Mouse (Mus musculus): ENCODE measurements around the gene Olfr1416.

The Olfr1416 gene

GRCm38 (mm10) chr1:92432098-92432497 is 52.8 kb downstream of the Olfr1416 start:
- DNase-seq (ENCODE audit: low read depth) = no peak

DNA sequence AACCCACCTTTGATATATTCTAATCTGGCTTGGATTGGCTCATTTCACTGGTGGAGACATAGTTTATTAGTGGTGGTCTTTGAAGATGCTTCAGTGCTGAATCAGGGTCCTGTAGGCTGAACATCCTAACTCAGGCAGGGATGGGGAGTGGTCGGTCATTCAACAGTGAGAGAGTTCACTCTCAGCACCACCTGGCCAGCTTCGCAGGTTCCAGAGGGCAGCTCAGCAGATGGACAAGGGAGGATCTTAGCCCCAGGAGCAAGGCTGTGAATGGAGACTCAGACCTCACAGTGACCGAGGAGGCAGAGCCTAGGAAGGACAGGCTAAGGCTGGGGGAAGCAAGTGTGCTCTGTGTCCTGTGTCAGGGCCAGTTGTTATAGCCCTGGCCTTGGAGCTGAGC is 53.5 kb downstream of the Olfr1416 start:
- DNase-seq (ENCODE audit: low read depth) = no peak

- DNase-seq (ENCODE audit: low read depth) = no peak
These were observed 53.9 kb downstream of the Olfr1416 start for GRCm38 (mm10) chr1:92430991-92431390.
